9 mouse cellular contexts compared by ENCODE assay signal in genomic region chr13:21751827-21752226, GRCm38 (mm10). TPM values are rescaled to one million over a fixed set of nuclear protein-coding genes. Genes with fewer than 3 reads are reported as not detected.
DNase-seq lines count a peak whose midpoint lies in the region; ATAC-seq lines count a peak whose summit lies in the region.
"Had no signal": no experiment of that assay in that cellular context is flagged by ENCODE, and none has a peak within 500 bp of the region (broad histone marks: within the 10 kb centered on the region; RNA-seq: fewer than 3 reads in every experiment).

No protein-coding gene starts in this region.

- no peaks in the 10 kb centered on the region for H3K27me3 ChIP-seq in kidney, embryonic 16.5 days (ENCODE audit: insufficient read depth, low read length)
- H3K27me3 ChIP-seq in embryonic facial prominence, embryonic 14.5 days (replicated peaks; ENCODE audit: control insufficient read depth, insufficient read depth, low read length): no peaks in the 10 kb centered on the region
- H3K27me3 ChIP-seq in liver, embryonic 16.5 days (ENCODE audit: control insufficient read depth, insufficient read depth, low read depth, low read length): no peaks in the 10 kb centered on the region

- H3K4me2 ChIP-seq in kidney, embryonic 16.5 days (replicated peaks; ENCODE audit: low read depth, low read length): peak overlapping the region; percentile 67
- peak overlapping the region; percentile 76; the same call in 1 of the 2 replicates for H3K4me2 ChIP-seq in embryonic facial prominence, embryonic 14.5 days (ENCODE audit: low read depth, low read length)
- peak overlapping the region; percentile 75 for H3K4me2 ChIP-seq in liver, embryonic 16.5 days (ENCODE audit: low read depth, low read length)

- DNase-seq in embryo, embryonic 10.5 days (ENCODE audit: low spot score): peak; percentile 40
- no peak for DNase-seq in embryo, embryonic 11 days
- no peak for DNase-seq in kidney, postnatal 4 days
- no peak for DNase-seq in embryonic facial prominence, embryonic 14.5 days (ENCODE audit: low spot score)
- DNase-seq: adrenal gland, adult 2 months had no signal

- H3K4me3 ChIP-seq in kidney, embryonic 16.5 days (ENCODE audit: low read length): no peak overlapping the region
- H3K4me3 ChIP-seq in embryonic facial prominence, embryonic 14.5 days (ENCODE audit: low read depth, low read length): no peak overlapping the region
- H3K4me3 ChIP-seq in liver, embryonic 16.5 days (ENCODE audit: low read depth, low read length): peak overlapping the region; percentile 63

- H3K36me3 ChIP-seq in kidney, embryonic 16.5 days (ENCODE audit: insufficient read depth, low read length): no peaks in the 10 kb centered on the region
- H3K36me3 ChIP-seq in embryonic facial prominence, embryonic 14.5 days (ENCODE audit: control insufficient read depth, insufficient read depth, low read length): no peaks in the 10 kb centered on the region
- H3K36me3 ChIP-seq in liver, embryonic 16.5 days (ENCODE audit: control insufficient read depth, insufficient read depth): peaks cover 4% of the 10 kb centered on the region; the same call in 1 of the 2 replicates

- H3K9me3 ChIP-seq in kidney, embryonic 16.5 days (ENCODE audit: low read length): no peaks in the 10 kb centered on the region
- no peaks in the 10 kb centered on the region for H3K9me3 ChIP-seq in embryonic facial prominence, embryonic 14.5 days (ENCODE audit: control insufficient read depth, low read length)
- no peaks in the 10 kb centered on the region for H3K9me3 ChIP-seq in liver, embryonic 16.5 days (replicated peaks; ENCODE audit: control insufficient read depth, low read length)

- H3K27ac ChIP-seq in kidney, embryonic 16.5 days (ENCODE audit: low read length): peak overlapping the region; percentile 66
- peak overlapping the region; percentile 97 for H3K27ac ChIP-seq in embryonic facial prominence, embryonic 14.5 days (replicated peaks; ENCODE audit: low read depth, low read length)
- H3K27ac ChIP-seq in liver, embryonic 16.5 days (ENCODE audit: low read length): peak overlapping the region; percentile 99

- 66% methylated on average over 3 of the region's 3 CpGs for WGBS in kidney, embryonic 16.5 days
- 73% methylated on average over 3 of the region's 3 CpGs for WGBS in embryonic facial prominence, embryonic 14.5 days
- 39% methylated on average over 3 of the region's 3 CpGs for WGBS in liver, embryonic 16.5 days (ENCODE audit: insufficient replicate concordance)

- no peak for ATAC-seq in kidney, embryonic 16.5 days (ENCODE audit: low FRiP score, low TSS enrichment)
- no peak for ATAC-seq in embryonic facial prominence, embryonic 14.5 days (ENCODE audit: low read depth)
- no peak for ATAC-seq in liver, embryonic 16.5 days (ENCODE audit: low read depth)
- no peak for ATAC-seq in frontal cortex, adult (ENCODE audit: low TSS enrichment)
- no peak for ATAC-seq in monocyte, adult 5-6 weeks (replicated peaks; ENCODE audit: insufficient number of reproducible peaks, low FRiP score, low TSS enrichment, poor library complexity, severe bottlenecking)

- no peak overlapping the region; the same call in 1 of the 2 replicates for H3K9ac ChIP-seq in kidney, embryonic 16.5 days (replicated peaks; ENCODE audit: low read length)
- 0 out of 2 replicates have a peak overlapping the region, but pooled peaks have one; percentile 70 for H3K9ac ChIP-seq in embryonic facial prominence, embryonic 14.5 days (ENCODE audit: low read depth, low read length)
- peak overlapping the region; percentile 70 for H3K9ac ChIP-seq in liver, embryonic 16.5 days (ENCODE audit: low read depth, low read length)

- H3K4me1 ChIP-seq in kidney, embryonic 16.5 days (ENCODE audit: insufficient read depth, low read length): peaks cover 34% of the 10 kb centered on the region
- peaks cover 16% of the 10 kb centered on the region for H3K4me1 ChIP-seq in embryonic facial prominence, embryonic 14.5 days (ENCODE audit: control insufficient read depth, insufficient read depth, low read length)
- H3K4me1 ChIP-seq in liver, embryonic 16.5 days (ENCODE audit: control insufficient read depth, low read depth, low read length): peaks cover 12% of the 10 kb centered on the region

RNA-seq across cellular contexts. Expression of gene Hist1h4k, which starts 1.5 kb away (rescaled TPM):
- polyA plus RNA-seq in kidney, embryonic 16.5 days (2015; fragmentation: Nextera tagmentation; extraction: Ambion mirVana): 4.3 and 5.9 TPM in 2 replicates
- polyA plus RNA-seq in embryonic facial prominence, embryonic 14.5 days (2014; fragmentation: Nextera tagmentation; extraction: Ambion mirVana): 3.8 and 6.2 TPM in 2 replicates
- 5.0 and 6.3 TPM in 2 replicates for polyA plus RNA-seq in liver, embryonic 16.5 days (2015; fragmentation: Nextera tagmentation; extraction: Ambion mirVana)
- 57.7 to 141 TPM (median 135 TPM) in 3 replicates for total RNA-seq in monocyte, adult 5-6 weeks (2017)

RNA-seq across cellular contexts. Expression of gene Hist1h2ak, which starts 1.8 kb away (rescaled TPM):
- 24.4 and 25.9 TPM in 2 replicates for polyA plus RNA-seq in kidney, embryonic 16.5 days (2015; fragmentation: Nextera tagmentation; extraction: Ambion mirVana)
- 5.5 and 8.4 TPM in 2 replicates for polyA plus RNA-seq in embryonic facial prominence, embryonic 14.5 days (2014; fragmentation: Nextera tagmentation; extraction: Ambion mirVana)
- 40.9 and 50.2 TPM in 2 replicates for polyA plus RNA-seq in liver, embryonic 16.5 days (2015; fragmentation: Nextera tagmentation; extraction: Ambion mirVana)
- 46.9 to 83.1 TPM (median 55.4 TPM) in 3 replicates for total RNA-seq in monocyte, adult 5-6 weeks (2017)

RNA-seq across cellular contexts. Expression of gene Hist1h2bn, which starts 2.1 kb away (rescaled TPM):
- 2.2 and 3.1 TPM in 2 replicates for polyA plus RNA-seq in kidney, embryonic 16.5 days (2015; fragmentation: Nextera tagmentation; extraction: Ambion mirVana)
- 3.5 and 4.1 TPM in 2 replicates for polyA plus RNA-seq in embryonic facial prominence, embryonic 14.5 days (2014; fragmentation: Nextera tagmentation; extraction: Ambion mirVana)
- polyA plus RNA-seq in liver, embryonic 16.5 days (2015; fragmentation: Nextera tagmentation; extraction: Ambion mirVana): 8.1 and 12.9 TPM in 2 replicates
- total RNA-seq in monocyte, adult 5-6 weeks (2017): 54.5 to 81.8 TPM (median 76.8 TPM) in 3 replicates

RNA-seq across cellular contexts. Expression of gene Hist1h4j, which starts 17.0 kb away (rescaled TPM):
- 1.4 and 1.6 TPM in 2 replicates for polyA plus RNA-seq in kidney, embryonic 16.5 days (2015; fragmentation: Nextera tagmentation; extraction: Ambion mirVana)
- 1.2 TPM in 2 replicates for polyA plus RNA-seq in embryonic facial prominence, embryonic 14.5 days (2014; fragmentation: Nextera tagmentation; extraction: Ambion mirVana)
- polyA plus RNA-seq in liver, embryonic 16.5 days (2015; fragmentation: Nextera tagmentation; extraction: Ambion mirVana): 0.99 and 1.0 TPM in 2 replicates
- 8.3 to 34.5 TPM (median 21.9 TPM) in 3 replicates for total RNA-seq in monocyte, adult 5-6 weeks (2017)

RNA-seq across cellular contexts. Expression of gene Hist1h1b, which starts 28.6 kb away (rescaled TPM):
- polyA plus RNA-seq in kidney, embryonic 16.5 days (2015; fragmentation: Nextera tagmentation; extraction: Ambion mirVana): 17.4 and 17.8 TPM in 2 replicates
- 10.0 and 11.8 TPM in 2 replicates for polyA plus RNA-seq in embryonic facial prominence, embryonic 14.5 days (2014; fragmentation: Nextera tagmentation; extraction: Ambion mirVana)
- 22.9 and 30.4 TPM in 2 replicates for polyA plus RNA-seq in liver, embryonic 16.5 days (2015; fragmentation: Nextera tagmentation; extraction: Ambion mirVana)
- total RNA-seq in monocyte, adult 5-6 weeks (2017): 74.2 to 131 TPM (median 93.8 TPM) in 3 replicates
